Mouse (Mus musculus) bone marrow macrophage, adult 2 months (primary cell): ENCODE measurements around the gene Ctrc.

Source experiments
- CTCF ChIP-seq: IDR thresholded peaks from 2 replicates; pipeline ENCODE4 v1.5.1; 2012; ENCODE audit warnings: low read depth, mild to moderate bottlenecking, low read length, moderate library complexity
- POLR2A ChIP-seq: IDR thresholded peaks from 2 replicates; pipeline ENCODE4 v1.6.1; 2012; ENCODE audit warnings: mild to moderate bottlenecking, low read depth, low read length, borderline replicate concordance

- TF ChIP-seq POLR2A (no peak), CTCF (no peak)
Measured at GRCm38 (mm10) chr4:141822979-141823378, 23.2 kb downstream of the Ctrc start.
